28 mouse cellular contexts compared by ENCODE assay signal in genomic region chr13:25094381-25094780, GRCm38 (mm10). TPM values are rescaled to one million over a fixed set of nuclear protein-coding genes. Genes with fewer than 3 reads are reported as not detected.
DNase-seq lines count a peak whose midpoint lies in the region; ATAC-seq lines count a peak whose summit lies in the region.
"Had no signal": no experiment of that assay in that cellular context is flagged by ENCODE, and none has a peak within 500 bp of the region (broad histone marks: within the 10 kb centered on the region; RNA-seq: fewer than 3 reads in every experiment).

No protein-coding gene starts in this region.

- H3K4me1 ChIP-seq in liver, embryonic 11.5 days (replicated peaks; ENCODE audit: control insufficient read depth, insufficient read depth, low read length), result no peaks in the 10 kb centered on the region
- peaks cover 23% of the 10 kb centered on the region for H3K4me1 ChIP-seq in kidney, embryonic 15.5 days
- no peaks in the 10 kb centered on the region; the same call in 1 of the 2 replicates for H3K4me1 ChIP-seq in liver, embryonic 16.5 days (ENCODE audit: control insufficient read depth, low read depth, low read length)
- H3K4me1 ChIP-seq in midbrain, embryonic 13.5 days (replicated peaks), result no peaks in the 10 kb centered on the region
- H3K4me1 ChIP-seq: embryonic facial prominence, embryonic 12.5 days; forebrain, embryonic 12.5 days; heart, embryonic 15.5 days; stomach, embryonic 15.5 days had no signal

- no peak overlapping the region for H3K27ac ChIP-seq in liver, embryonic 11.5 days (ENCODE audit: low read depth, low read length)
- no peak overlapping the region for H3K27ac ChIP-seq in kidney, embryonic 15.5 days
- H3K27ac ChIP-seq in liver, embryonic 16.5 days (ENCODE audit: low read length), result no peak overlapping the region
- no peak overlapping the region for H3K27ac ChIP-seq in midbrain, embryonic 13.5 days
- H3K27ac ChIP-seq: embryonic facial prominence, embryonic 12.5 days; forebrain, embryonic 12.5 days; heart, embryonic 15.5 days; hindbrain, embryonic 14.5 days; layer of hippocampus, adult 2 months; left cerebral cortex, adult 2 months; stomach, embryonic 15.5 days had no signal

- no peak for ATAC-seq in liver, embryonic 11.5 days (replicated peaks; ENCODE audit: low FRiP score)
- ATAC-seq in kidney, embryonic 15.5 days (replicated peaks; ENCODE audit: low FRiP score), result 0 out of 2 replicates have a peak, but pooled peaks have one; percentile 40
- peak; percentile 77 for ATAC-seq in liver, embryonic 16.5 days (ENCODE audit: low read depth)
- ATAC-seq in midbrain, embryonic 13.5 days, result no peak
- ATAC-seq: inflammation-experienced regulatory T-cells, adult 6 months; Patski had no signal

- WGBS in liver, embryonic 11.5 days, result 58% methylated on average over 4 of the region's 4 CpGs
- WGBS in kidney, embryonic 15.5 days, result 56% methylated on average over 4 of the region's 4 CpGs
- 49% methylated on average over 4 of the region's 4 CpGs for WGBS in liver, embryonic 16.5 days (ENCODE audit: insufficient replicate concordance)
- WGBS in midbrain, embryonic 13.5 days, result 77% methylated on average over 4 of the region's 4 CpGs

- H3K27me3 ChIP-seq in liver, embryonic 11.5 days (replicated peaks; ENCODE audit: control insufficient read depth, insufficient read depth, low read length), result no peaks in the 10 kb centered on the region
- no peaks in the 10 kb centered on the region for H3K27me3 ChIP-seq in kidney, embryonic 15.5 days
- H3K27me3 ChIP-seq in liver, embryonic 16.5 days (ENCODE audit: control insufficient read depth, insufficient read depth, low read depth, low read length), result no peaks in the 10 kb centered on the region
- no peaks in the 10 kb centered on the region for H3K27me3 ChIP-seq in midbrain, embryonic 13.5 days
- H3K27me3 ChIP-seq: embryonic facial prominence, embryonic 12.5 days; forebrain, embryonic 12.5 days; heart, embryonic 15.5 days; Patski; stomach, embryonic 15.5 days had no signal

- no peak overlapping the region for H3K4me3 ChIP-seq in liver, embryonic 11.5 days (ENCODE audit: low read depth, low read length)
- no peak overlapping the region for H3K4me3 ChIP-seq in kidney, embryonic 15.5 days (replicated peaks)
- no peak overlapping the region for H3K4me3 ChIP-seq in liver, embryonic 16.5 days (ENCODE audit: low read depth, low read length)
- H3K4me3 ChIP-seq in midbrain, embryonic 13.5 days (replicated peaks), result no peak overlapping the region
- H3K4me3 ChIP-seq: embryonic facial prominence, embryonic 12.5 days; forebrain, embryonic 12.5 days; heart, embryonic 15.5 days; layer of hippocampus, adult 2 months; left cerebral cortex, adult 2 months; stomach, embryonic 15.5 days had no signal

- H3K9me3 ChIP-seq in liver, embryonic 11.5 days (ENCODE audit: control insufficient read depth, low read length), result no peaks in the 10 kb centered on the region
- H3K9me3 ChIP-seq in kidney, embryonic 15.5 days (replicated peaks), result no peaks in the 10 kb centered on the region
- H3K9me3 ChIP-seq in liver, embryonic 16.5 days (replicated peaks; ENCODE audit: control insufficient read depth, low read length), result no peaks in the 10 kb centered on the region
- H3K9me3 ChIP-seq in midbrain, embryonic 13.5 days, result no peaks in the 10 kb centered on the region
- H3K9me3 ChIP-seq: embryonic facial prominence, embryonic 12.5 days; forebrain, embryonic 12.5 days; heart, embryonic 15.5 days; stomach, embryonic 15.5 days had no signal

- no peaks in the 10 kb centered on the region for H3K36me3 ChIP-seq in liver, embryonic 11.5 days (ENCODE audit: control insufficient read depth, insufficient read depth, low read length)
- no peaks in the 10 kb centered on the region for H3K36me3 ChIP-seq in kidney, embryonic 15.5 days
- H3K36me3 ChIP-seq in liver, embryonic 16.5 days (ENCODE audit: control insufficient read depth, insufficient read depth), result no peaks in the 10 kb centered on the region
- H3K36me3 ChIP-seq in midbrain, embryonic 13.5 days, result no peaks in the 10 kb centered on the region
- H3K36me3 ChIP-seq: embryonic facial prominence, embryonic 12.5 days; forebrain, embryonic 12.5 days; heart, embryonic 15.5 days; stomach, embryonic 15.5 days had no signal

- H3K4me2 ChIP-seq in liver, embryonic 11.5 days, result no peak overlapping the region
- H3K4me2 ChIP-seq in kidney, embryonic 15.5 days, result no peak overlapping the region
- no peak overlapping the region for H3K4me2 ChIP-seq in liver, embryonic 16.5 days (ENCODE audit: low read depth, low read length)
- no peak overlapping the region for H3K4me2 ChIP-seq in midbrain, embryonic 13.5 days (replicated peaks)
- H3K4me2 ChIP-seq: embryonic facial prominence, embryonic 12.5 days; forebrain, embryonic 12.5 days; heart, embryonic 15.5 days; hindbrain, embryonic 14.5 days; midbrain, embryonic 11.5 days; stomach, embryonic 15.5 days had no signal

- no peak overlapping the region for H3K9ac ChIP-seq in liver, embryonic 11.5 days (ENCODE audit: low read depth, low read length)
- H3K9ac ChIP-seq in kidney, embryonic 15.5 days, result no peak overlapping the region
- H3K9ac ChIP-seq in liver, embryonic 16.5 days (ENCODE audit: low read depth, low read length), result no peak overlapping the region
- H3K9ac ChIP-seq in midbrain, embryonic 13.5 days (replicated peaks), result no peak overlapping the region
- H3K9ac ChIP-seq: embryonic facial prominence, embryonic 12.5 days; forebrain, embryonic 12.5 days; heart, embryonic 15.5 days; hindbrain, embryonic 14.5 days; stomach, embryonic 15.5 days had no signal

- DNase-seq in liver, result peak; percentile 9
- DNase-seq in liver, embryonic 11.5 days (ENCODE audit: low spot score), result no peak
- peak; percentile 68 to 83 for DNase-seq in kidney, postnatal 36 days
- DNase-seq in Muller cell, postnatal 12 days (ENCODE audit: inconsistent ontology term), result no peak
- no peak for DNase-seq in layer of hippocampus, postnatal 14 days (ENCODE audit: low spot score in 2 of 2)
- DNase-seq: cerebellum, adult 18-20 months; cerebellum, postnatal 14 days; gastrocnemius, postnatal 36 days; heart, postnatal 36 days; lung, adult 18-20 months; lung, postnatal 10 days had no signal

RNA-seq across cellular contexts. Expression of gene Dcdc2a, which starts 38.6 kb away (rescaled TPM):
- 0.30 and 0.48 TPM in 2 replicates for polyA plus RNA-seq in liver, embryonic 11.5 days (2014; fragmentation: Nextera tagmentation; extraction: Ambion mirVana)
- polyA plus RNA-seq in kidney, embryonic 15.5 days (2015; fragmentation: Nextera tagmentation; extraction: Ambion mirVana), result 40.0 and 45.1 TPM in 2 replicates
- polyA plus RNA-seq in liver, embryonic 16.5 days (2015; fragmentation: Nextera tagmentation; extraction: Ambion mirVana), result 0.51 TPM in 2 replicates
- total RNA-seq in layer of hippocampus, postnatal 14 days (2021), result 10 to 100 TPM in 1 of 2 experiments, 1 to 10 TPM in 1; 9.5 to 10.4 TPM
- polyA plus RNA-seq in midbrain, embryonic 13.5 days (2015; fragmentation: Nextera tagmentation; extraction: Ambion mirVana), result 2.8 and 3.0 TPM in 2 replicates
- total RNA-seq: heart, adult 8-10 months; heart, postnatal 36 days; megakaryocyte progenitor cell, adult 5-6 weeks; monocyte, adult 5-6 weeks; neutrophil, adult 5-6 weeks had no signal
- polyA plus RNA-seq: inflammation-experienced regulatory T-cells, adult 6 months had no signal

Comparison
In these comparisons a context has a peak if more than half of its experiments do, and no peak if none do; other contexts are left out.
1. DNase-seq: peak in liver (single experiment) and kidney, postnatal 36 days (2 of 2); none in liver, embryonic 11.5 days (single experiment), Muller cell, postnatal 12 days (single experiment) and layer of hippocampus, postnatal 14 days (0 of 2).
2. ATAC-seq: peak in kidney, embryonic 15.5 days (single experiment) and liver, embryonic 16.5 days (single experiment); none in liver, embryonic 11.5 days (single experiment) and midbrain, embryonic 13.5 days (single experiment).
3. RNA of gene Dcdc2a, which starts 38.6 kb away (polyA plus RNA-seq): 40.0 to 45.1 TPM in kidney, embryonic 15.5 days; 2.8 to 3.0 TPM in midbrain, embryonic 13.5 days, 0.51 TPM in liver, embryonic 16.5 days and 0.30 to 0.48 TPM in liver, embryonic 11.5 days; every median in the first group is over 10 times any median in the second.